Mouse (Mus musculus) intestine, embryonic 14.5 days (tissue): ENCODE results near the gene Mrpl19. TPM values are rescaled to one million over a fixed set of nuclear protein-coding genes. Genes with fewer than 3 reads are reported as not detected.

ENCODE experiments used
- ATAC-seq: fragments of 200-750 bp; cut with Nextera tagmentation; replicated peaks from 2 replicates; pipeline ENCODE4 v1.8.0; 2017; ENCODE audit warnings: low read depth, moderate number of reproducible peaks, moderate TSS enrichment, moderate library complexity; ENCODE audit not compliant: low FRiP score, low TSS enrichment
- DNase-seq: peaks from one replicate; pipeline ENCODE4 v3.0.0-alpha.2; 2018; ENCODE audit warnings: low spot score
- H3K27ac ChIP-seq: fragments of 300-500 bp; sonication (generic); 2 replicates; pipeline ENCODE4 v1.5.1; 2014; ENCODE audit warnings: low read depth, mild to moderate bottlenecking, control low read depth
- H3K27me3 ChIP-seq: fragments of 300-500 bp; sonication (generic); replicated peaks from 2 replicates; pipeline ENCODE4 v1.6.1; 2014; ENCODE audit warnings: low read length, control low read depth; ENCODE audit not compliant: control insufficient read depth, insufficient read depth
- H3K36me3 ChIP-seq: fragments of 300-500 bp; sonication (generic); 2 replicates; pipeline ENCODE4 v1.6.1; 2014; ENCODE audit warnings: low read length, control low read depth; ENCODE audit not compliant: control insufficient read depth, insufficient read depth
- H3K4me1 ChIP-seq: fragments of 300-500 bp; sonication (generic); replicated peaks from 2 replicates; pipeline ENCODE4 v1.6.1; 2014; ENCODE audit warnings: low read length, control low read depth, mixed read lengths; ENCODE audit not compliant: control insufficient read depth, insufficient read depth
- H3K4me2 ChIP-seq: fragments of 300-500 bp; sonication (generic); 2 replicates; pipeline ENCODE4 v1.6.1; 2014; ENCODE audit warnings: low read length
- H3K4me3 ChIP-seq: fragments of 300-500 bp; sonication (generic); 2 replicates; pipeline ENCODE4 v1.5.1; 2014; ENCODE audit warnings: low read depth, low read length, control low read depth, mixed read lengths
- H3K9ac ChIP-seq: fragments of 300-500 bp; sonication (generic); 2 replicates; pipeline ENCODE4 v1.6.1; 2014; ENCODE audit warnings: mild to moderate bottlenecking, low read length
- H3K9me3 ChIP-seq: fragments of 300-500 bp; sonication (generic); 2 replicates; pipeline ENCODE4 v1.6.1; 2016; ENCODE audit warnings: low read length, control low read depth; ENCODE audit not compliant: control insufficient read depth
- WGBS: fragments of 180-500 bp; shearing (Covaris S2); extraction: QIAGEN DNeasy Blood & Tissue Kit; methylation state at CpG from one replicate; pipeline ENCODE4 v1.1.7; 2014; 5-methylcytosine and 5-hydroxymethylcytosine counted together
- polyA plus RNA-seq: library from polyadenylated mRNA; unstranded; fragments of >200 nt; fragmentation: Nextera tagmentation; extraction: Ambion mirVana; gene quantifications from 2 replicates; pipeline ENCODE4 v1.2.1, GENCODE M21; 2014

Mrpl19 gene
- polyA plus RNA-seq, 1 experiment from 2014 or later = 61.2 TPM

- no peak for ATAC-seq
- DNase-seq = no peak
- peaks cover 90% of the 10 kb centered on the region for H3K36me3 ChIP-seq
Measured at GRCm38 (mm10) chr6:81955133-81955532, 10.6 kb downstream of the Mrpl19 start.

DNA sequence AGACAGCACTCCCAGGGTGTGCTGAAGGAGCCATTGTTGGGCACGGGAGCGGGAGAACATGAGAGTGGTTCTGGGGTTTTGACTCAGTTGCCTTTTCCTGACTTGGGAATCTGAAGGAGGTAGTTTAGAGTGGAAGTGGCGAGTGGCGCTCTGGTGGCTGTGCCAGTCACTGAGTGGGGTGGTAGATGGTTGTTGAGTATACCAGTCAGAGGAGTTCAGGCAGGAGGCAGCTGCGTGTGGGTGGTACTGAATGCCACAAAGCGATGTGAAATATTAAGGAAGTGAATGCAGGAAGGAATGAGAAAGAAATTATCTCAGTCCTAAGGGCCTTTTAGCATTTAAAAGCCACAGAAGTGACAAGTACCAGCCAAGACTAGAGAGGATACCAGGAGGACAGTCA lies 18.9 kb downstream of the Mrpl19 start:
- Histone ChIP-seq H3K27ac (no peak overlapping the region), H3K4me3 (no peak overlapping the region), H3K27me3 (no peaks in the 10 kb centered on the region), H3K4me1 (no peaks in the 10 kb centered on the region), H3K36me3 (peaks cover 98% of the 10 kb centered on the region), H3K9ac (no peak overlapping the region), H3K9me3 (no peaks in the 10 kb centered on the region), H3K4me2 (no peak overlapping the region)
- DNase-seq (no peak), ATAC-seq (no peak)
- 95% methylated on average over 6 of the region's 6 CpGs for WGBS

More at GRCm38 (mm10) chr6:81955133-81955532, 10.6 kb downstream of the Mrpl19 start:
- no peaks in the 10 kb centered on the region for H3K9me3 ChIP-seq
- no peak overlapping the region for H3K9ac ChIP-seq
- no peaks in the 10 kb centered on the region for H3K27me3 ChIP-seq
- no peak overlapping the region for H3K4me2 ChIP-seq
- no peak overlapping the region for H3K27ac ChIP-seq
- no peaks in the 10 kb centered on the region for H3K4me1 ChIP-seq
- 87% methylated on average over 5 of the region's 5 CpGs for WGBS
- H3K4me3 ChIP-seq = no peak overlapping the region

DNA sequence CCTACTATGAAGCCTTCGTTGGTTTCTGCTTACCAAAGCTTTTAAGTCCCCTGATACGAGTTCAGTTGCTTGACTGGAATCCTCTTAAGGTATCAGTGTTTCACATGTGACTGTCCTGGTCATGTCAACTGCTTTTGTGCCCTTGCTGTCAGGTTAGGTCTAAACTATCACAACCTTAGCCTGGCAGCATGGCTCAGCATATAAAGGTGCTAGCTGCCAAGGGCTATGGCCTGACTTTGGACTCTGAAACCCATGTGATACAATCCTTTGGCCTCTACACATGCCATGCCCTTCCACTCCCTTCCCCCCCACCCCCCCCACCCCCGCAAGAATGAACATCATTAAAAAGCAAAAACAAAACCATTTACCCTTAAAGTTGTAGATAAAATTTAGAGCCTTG lies 21.3 kb downstream of the Mrpl19 start:
- no peak overlapping the region for H3K9ac ChIP-seq
- H3K9me3 ChIP-seq = no peaks in the 10 kb centered on the region
- H3K4me2 ChIP-seq = no peak overlapping the region
- H3K27ac ChIP-seq = no peak overlapping the region
- WGBS = 92% methylated on average over 3 of the region's 3 CpGs
- peaks cover 99% of the 10 kb centered on the region for H3K36me3 ChIP-seq
- H3K4me3 ChIP-seq = no peak overlapping the region
- no peak for ATAC-seq
- no peaks in the 10 kb centered on the region for H3K27me3 ChIP-seq
- no peak for DNase-seq
- H3K4me1 ChIP-seq = no peaks in the 10 kb centered on the region

- Histone ChIP-seq H3K4me1 (no peaks in the 10 kb centered on the region), H3K27ac (no peak overlapping the region), H3K4me2 (no peak overlapping the region), H3K4me3 (no peak overlapping the region), H3K9ac (no peak overlapping the region), H3K9me3 (no peaks in the 10 kb centered on the region), H3K36me3 (peaks cover 96% of the 10 kb centered on the region), H3K27me3 (no peaks in the 10 kb centered on the region)
- ATAC-seq (no peak), DNase-seq (no peak)
- WGBS = 87% methylated on average over 2 of the region's 2 CpGs
Measured at GRCm38 (mm10) chr6:81943281-81943680, 22.5 kb downstream of the Mrpl19 start.

DNA sequence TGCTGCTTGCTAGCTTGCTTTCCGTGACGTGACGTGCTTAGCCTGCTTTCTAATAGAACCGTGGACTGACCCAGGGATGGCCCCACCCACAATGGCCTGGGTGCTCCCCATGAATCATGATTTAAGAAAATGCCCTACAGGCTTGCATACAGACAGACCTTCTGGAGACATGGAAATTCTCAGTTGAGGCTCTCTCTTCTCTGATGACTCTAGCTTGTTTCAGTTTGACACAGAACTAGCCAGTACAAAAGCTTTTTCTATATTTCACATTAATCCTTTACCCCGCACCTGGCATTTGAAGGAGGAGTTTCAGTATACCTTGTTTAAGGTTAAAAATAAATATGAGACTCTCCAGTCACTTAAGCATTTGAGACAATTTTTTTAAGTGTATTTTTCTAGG lies 24.0 kb downstream of the Mrpl19 start:
- peaks cover 96% of the 10 kb centered on the region for H3K36me3 ChIP-seq

DNA sequence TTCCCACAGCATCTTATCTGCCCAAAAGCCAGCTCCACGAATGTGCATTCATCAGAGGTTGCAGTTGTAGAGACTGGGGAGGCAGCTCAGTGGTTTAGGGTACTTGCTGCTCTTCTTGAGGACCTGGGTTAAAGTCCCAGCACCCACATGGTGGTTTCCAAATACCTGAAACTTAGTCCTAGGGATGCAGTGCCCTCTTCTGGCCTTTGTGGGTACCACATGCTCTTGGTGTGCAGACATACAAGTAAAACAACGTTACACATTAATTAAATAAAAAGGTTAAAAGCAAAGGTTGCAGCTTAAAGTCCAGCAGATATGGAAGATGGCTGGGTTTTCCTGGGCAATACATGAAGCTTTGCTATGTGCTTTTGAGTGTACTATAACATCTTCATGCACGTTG lies 32.5 kb downstream of the Mrpl19 start:
- WGBS = 94% methylated on average over 3 of the region's 3 CpGs
- ATAC-seq = no peak
- Histone ChIP-seq H3K9ac (no peak overlapping the region), H3K27me3 (no peaks in the 10 kb centered on the region), H3K4me2 (no peak overlapping the region), H3K9me3 (no peaks in the 10 kb centered on the region), H3K4me1 (no peaks in the 10 kb centered on the region), H3K27ac (no peak overlapping the region), H3K4me3 (no peak overlapping the region), H3K36me3 (peaks cover 81% of the 10 kb centered on the region)
- no peak for DNase-seq

More for the DNA sequence above, 24.0 kb downstream of the Mrpl19 start:
- H3K4me1 ChIP-seq = no peaks in the 10 kb centered on the region
- H3K9ac ChIP-seq = no peak overlapping the region
- H3K9me3 ChIP-seq = no peaks in the 10 kb centered on the region
- no peaks in the 10 kb centered on the region for H3K27me3 ChIP-seq
- no peak overlapping the region for H3K4me2 ChIP-seq
- DNase-seq (no peak), ATAC-seq (no peak)
- 94% methylated on average over 5 of the region's 5 CpGs for WGBS
- H3K27ac ChIP-seq = no peak overlapping the region
- H3K4me3 ChIP-seq = no peak overlapping the region

DNA sequence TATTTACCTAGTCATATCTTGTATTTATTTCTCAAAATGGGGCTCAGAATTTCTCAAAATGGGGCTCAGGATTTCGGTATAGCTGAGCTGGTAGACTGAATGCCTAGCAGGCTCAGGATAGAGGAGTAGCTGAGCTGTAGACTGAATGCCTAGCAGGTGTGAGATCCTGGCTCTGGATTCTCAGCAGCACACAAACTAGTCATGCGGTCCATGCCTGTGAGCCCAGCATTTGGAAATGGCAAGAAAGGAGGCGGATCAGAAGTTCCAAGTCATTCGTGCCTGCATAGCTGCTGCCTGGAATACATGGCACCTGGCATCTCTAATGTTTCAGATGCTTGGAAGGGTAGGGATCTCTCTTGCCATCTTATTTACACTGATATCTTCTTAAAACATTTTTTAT lies 36.4 kb downstream of the Mrpl19 start:
- H3K27me3 ChIP-seq = no peaks in the 10 kb centered on the region
- ATAC-seq (no peak), DNase-seq (no peak)
- no peaks in the 10 kb centered on the region for H3K9me3 ChIP-seq
- 95% methylated on average over 4 of the region's 4 CpGs for WGBS
- no peak overlapping the region for H3K4me2 ChIP-seq
- H3K9ac ChIP-seq = no peak overlapping the region
- peaks cover 9% of the 10 kb centered on the region for H3K4me1 ChIP-seq
- H3K27ac ChIP-seq = no peak overlapping the region
- no peak overlapping the region for H3K4me3 ChIP-seq
- H3K36me3 ChIP-seq = peaks cover 66% of the 10 kb centered on the region

DNA sequence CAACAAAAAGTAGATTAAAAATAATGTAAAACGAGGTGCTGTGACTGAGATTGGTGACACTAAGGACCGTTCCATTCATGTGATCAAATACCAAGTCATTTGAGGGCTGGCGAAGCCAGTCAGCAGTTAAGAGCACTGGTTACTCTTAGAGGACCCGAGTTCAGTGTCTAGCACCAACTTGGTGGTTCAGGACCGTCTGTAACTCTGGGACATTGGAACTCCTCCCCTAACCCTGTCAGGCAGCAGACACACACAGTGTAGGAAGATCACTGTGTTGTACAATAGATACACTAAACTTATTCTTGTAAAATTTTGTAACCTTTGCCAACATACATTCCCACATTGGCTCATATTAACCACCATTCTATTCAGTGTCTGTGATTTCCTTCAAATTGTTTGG lies 41.5 kb downstream of the Mrpl19 start:
- WGBS = 16% methylated on average over 5 of the region's 5 CpGs
- Histone ChIP-seq H3K4me3 (peak overlapping the region; percentile 87), H3K9me3 (no peaks in the 10 kb centered on the region), H3K27ac (no peak overlapping the region), H3K4me1 (peaks cover 12% of the 10 kb centered on the region), H3K4me2 (peak overlapping the region; percentile 72), H3K27me3 (no peaks in the 10 kb centered on the region), H3K36me3 (peaks cover 23% of the 10 kb centered on the region), H3K9ac (peak overlapping the region; percentile 91)
- DNase-seq (no peak), ATAC-seq (0 out of 2 replicates have a peak, but pooled peaks have one; percentile 49)

DNA sequence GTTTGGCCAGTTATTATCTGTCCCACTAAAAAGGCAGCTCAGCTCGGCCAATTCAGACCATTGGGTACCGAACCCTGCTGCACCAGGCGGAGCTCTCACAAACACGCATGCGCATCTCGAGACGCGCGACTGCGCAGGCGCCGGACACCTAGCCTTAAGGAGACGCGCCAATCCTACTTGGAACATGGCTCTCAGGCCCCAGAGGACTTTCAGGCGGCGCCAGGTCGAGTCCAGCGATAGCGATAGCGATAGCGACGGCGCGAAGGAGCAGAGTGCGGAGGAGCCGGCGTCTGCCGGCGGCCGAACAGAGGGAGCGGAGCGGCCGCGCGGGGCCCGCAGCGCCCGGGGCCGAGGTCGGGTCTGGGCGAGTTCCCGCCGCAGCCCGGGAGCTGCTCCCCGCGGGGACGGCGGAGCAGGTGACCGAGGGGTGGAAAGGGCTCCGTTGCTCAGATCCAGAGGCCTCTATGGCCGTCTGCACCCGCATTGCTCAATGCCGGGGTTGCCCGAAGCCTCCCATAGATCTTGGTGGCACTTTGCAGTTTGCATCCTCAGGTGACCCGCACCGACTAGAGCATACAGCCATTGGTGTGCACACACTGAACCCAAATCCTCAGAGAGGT lies 42.1 kb downstream of the Mrpl19 start, which contains the start of gene Gcfc2:
Gene Gcfc2, plus strand, starts transcription at position 147 of the 620 bp plus-strand sequence.
- peak; percentile 92 for ATAC-seq
- Histone ChIP-seq H3K27ac (peak within 1 kb of the TSS; percentile 76), H3K4me2 (peak within 1 kb of the TSS; percentile 72), H3K36me3 (peaks cover 22% of the 10 kb centered on the region), H3K9me3 (no peaks in the 10 kb centered on the region), H3K4me1 (peaks cover 12% of the 10 kb centered on the region), H3K9ac (peak within 1 kb of the TSS; percentile 91), H3K27me3 (no peaks in the 10 kb centered on the region), H3K4me3 (peak within 1 kb of the TSS; percentile 87)
- DNase-seq = peak; percentile 97
- under 1% methylated on average over 56 of the region's 56 CpGs for WGBS
